Mouse (Mus musculus) layer of hippocampus, postnatal 25 days (tissue): ENCODE data around the gene Cemip. TPM values are rescaled to one million over a fixed set of nuclear protein-coding genes. Genes with fewer than 3 reads are reported as not detected.

ENCODE experiments used
- DNase-seq, 2 experiments: peaks; one replicate each; pipeline ENCODE4 v3.0.0; 2022; ENCODE audit warnings: mixed read lengths in 2 of 2, low spot score in 1 of 2; ENCODE audit errors: extremely low spot score in 1 of 2
- total RNA-seq, 2 experiments: library from RNA; stranded (reverse); gene quantifications; 2 replicates each; pipeline ENCODE4 v1.2.3; 2021

Cemip gene
- total RNA-seq, 2 experiments from 2014 or later: 21.6 to 25.9 TPM

GRCm38 (mm10) chr7:83976413-83976958 lies 109.8 kb downstream of the Cemip start:
- no peak for DNase-seq

- DNase-seq: no peak
Observed at GRCm38 (mm10) chr7:83975283-83975682, 111.0 kb downstream of the Cemip start.

- DNase-seq: no peak
Observed at GRCm38 (mm10) chr7:83972485-83972884, 113.8 kb downstream of the Cemip start.

- no peak for DNase-seq
Observed at GRCm38 (mm10) chr7:83966047-83966818, 120.1 kb downstream of the Cemip start.

- no peak for DNase-seq
Observed at GRCm38 (mm10) chr7:83965181-83965580, 121.1 kb downstream of the Cemip start.

- no peak for DNase-seq
Observed at GRCm38 (mm10) chr7:83952511-83952910, 133.8 kb downstream of the Cemip start.

GRCm38 (mm10) chr7:83951327-83951726 lies 135.0 kb downstream of the Cemip start:
- DNase-seq: no peak

GRCm38 (mm10) chr7:83949662-83950061 lies 136.6 kb downstream of the Cemip start:
- DNase-seq: no peak

GRCm38 (mm10) chr7:83948743-83949142 lies 137.6 kb downstream of the Cemip start:
- DNase-seq: no peak

- DNase-seq: no peak
Observed at GRCm38 (mm10) chr7:83941701-83942101, 144.6 kb downstream of the Cemip start.

- DNase-seq: no peak
Observed at GRCm38 (mm10) chr7:83940136-83940535, 146.2 kb downstream of the Cemip start.

- DNase-seq: no peak
Observed at GRCm38 (mm10) chr7:83939017-83939721, 147.1 kb downstream of the Cemip start.

- DNase-seq: no peak
Observed at GRCm38 (mm10) chr7:83921637-83922036, 164.7 kb downstream of the Cemip start.

- DNase-seq: no peak
Observed at GRCm38 (mm10) chr7:83920241-83920640, 166.1 kb downstream of the Cemip start.

GRCm38 (mm10) chr7:83914566-83914965 lies 171.7 kb downstream of the Cemip start:
- peak; percentile 85 to 98 for DNase-seq

- DNase-seq: no peak
Observed at GRCm38 (mm10) chr7:83913995-83914394, 172.3 kb downstream of the Cemip start.

- DNase-seq: no peak
Observed at GRCm38 (mm10) chr7:83913405-83913932, 172.8 kb downstream of the Cemip start.

GRCm38 (mm10) chr7:83911909-83912308 lies 174.4 kb downstream of the Cemip start:
- no peak for DNase-seq

- DNase-seq: no peak
Observed at GRCm38 (mm10) chr7:83904831-83905230, 181.5 kb downstream of the Cemip start.

GRCm38 (mm10) chr7:83902296-83903145 lies 183.8 kb downstream of the Cemip start:
- no peak for DNase-seq
